ENCODE assay signal across 21 mouse cellular contexts in the genomic region with DNA sequence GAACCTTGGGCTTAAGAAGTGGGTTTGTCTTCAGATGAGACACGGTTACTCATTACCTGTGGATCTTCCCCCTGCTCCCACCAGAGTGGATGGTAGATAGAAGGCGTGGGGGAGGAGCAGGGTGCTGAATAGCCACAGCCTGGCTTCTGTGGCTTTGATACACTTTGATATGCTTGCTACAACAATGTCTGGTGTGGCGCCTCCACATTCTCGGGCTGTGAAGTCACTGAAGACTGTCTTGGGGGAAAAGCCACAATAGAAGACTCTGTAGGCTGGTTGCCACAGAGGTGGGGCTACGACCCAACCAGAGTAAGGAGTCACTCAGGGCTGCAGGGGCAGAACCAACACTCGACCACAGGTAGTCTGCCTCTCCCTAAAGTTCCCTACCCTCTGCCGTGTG. TPM values are rescaled to one million over a fixed set of nuclear protein-coding genes. Genes with fewer than 3 reads are reported as not detected.
DNase-seq lines count a peak whose midpoint lies in the region; ATAC-seq and TF ChIP-seq lines count a peak whose summit lies in the region.
"Had no signal": no experiment of that assay in that cellular context is flagged by ENCODE, and none has a peak within 500 bp of the region (broad histone marks: within the 10 kb centered on the region; RNA-seq: fewer than 3 reads in every experiment).

No protein-coding gene starts in this region.

- H3K36me3 ChIP-seq in forebrain, embryonic 10.5 days (replicated peaks), result 0 out of 2 replicates have a peak, but pooled peaks cover under 1% of the 10 kb centered on the region
- H3K36me3 ChIP-seq in forebrain, embryonic 13.5 days (ENCODE audit: poor library complexity, severe bottlenecking), result no peaks in the 10 kb centered on the region
- H3K36me3 ChIP-seq in thymus, adult 2 months (ENCODE audit: control insufficient read depth, insufficient read depth, low read length), result no peaks in the 10 kb centered on the region
- H3K36me3 ChIP-seq in limb, embryonic 12.5 days, result 0 out of 2 replicates have a peak, but pooled peaks cover under 1% of the 10 kb centered on the region
- H3K36me3 ChIP-seq: embryonic facial prominence, embryonic 13.5 days; heart, embryonic 13.5 days; limb, embryonic 15.5 days had no signal

- DNase-seq in forebrain, embryonic 10.5 days (ENCODE audit: extremely low spot score, low spot score), result no peak
- peak; percentile 14 for DNase-seq in thymus, adult 2 months
- DNase-seq in thymus, postnatal 4 days, result no peak
- peak; percentile 30 for DNase-seq in ZHBTc4 (ENCODE audit: low read depth, low spot score)
- no peak for DNase-seq in left cerebral cortex, adult 11 months (ENCODE audit: low spot score)
- DNase-seq in yolk sac, embryonic 10.5 days (ENCODE audit: low spot score), result no peak
- DNase-seq: adrenal gland, postnatal 14 days; cerebellum, adult 18-20 months; gastrocnemius, postnatal 36 days; heart, postnatal 36 days; right cerebral cortex, postnatal 25 days had no signal

- H3K9me3 ChIP-seq in forebrain, embryonic 10.5 days, result no peaks in the 10 kb centered on the region
- no peaks in the 10 kb centered on the region for H3K9me3 ChIP-seq in forebrain, embryonic 13.5 days (replicated peaks)
- no peaks in the 10 kb centered on the region for H3K9me3 ChIP-seq in limb, embryonic 12.5 days
- H3K9me3 ChIP-seq: embryonic facial prominence, embryonic 13.5 days; heart, embryonic 13.5 days; limb, embryonic 15.5 days had no signal

- H3K27me3 ChIP-seq in forebrain, embryonic 10.5 days (ENCODE audit: poor library complexity, severe bottlenecking), result peaks cover 55% of the 10 kb centered on the region
- peaks cover 4% of the 10 kb centered on the region; the same call in 1 of the 2 replicates for H3K27me3 ChIP-seq in forebrain, embryonic 13.5 days
- H3K27me3 ChIP-seq in thymus, adult 2 months (ENCODE audit: control insufficient read depth, insufficient read depth, low read length), result peaks cover 3% of the 10 kb centered on the region; the same call in 1 of the 2 replicates
- H3K27me3 ChIP-seq in limb, embryonic 12.5 days, result no peaks in the 10 kb centered on the region
- H3K27me3 ChIP-seq: embryonic facial prominence, embryonic 13.5 days had no signal

- peaks cover 96% of the 10 kb centered on the region for H3K4me1 ChIP-seq in forebrain, embryonic 10.5 days
- peaks cover 47% of the 10 kb centered on the region for H3K4me1 ChIP-seq in forebrain, embryonic 13.5 days
- H3K4me1 ChIP-seq in thymus, adult 2 months (replicated peaks; ENCODE audit: control insufficient read depth, insufficient read depth, low read length), result peaks cover 16% of the 10 kb centered on the region
- peaks cover 98% of the 10 kb centered on the region for H3K4me1 ChIP-seq in limb, embryonic 12.5 days (replicated peaks)

- H3K4me2 ChIP-seq in forebrain, embryonic 13.5 days, result no peak overlapping the region
- peak overlapping the region; percentile 53; the same call in 1 of the 2 replicates for H3K4me2 ChIP-seq in limb, embryonic 12.5 days
- H3K4me2 ChIP-seq: embryonic facial prominence, embryonic 13.5 days; heart, embryonic 13.5 days; limb, embryonic 15.5 days had no signal

- WGBS in forebrain, embryonic 10.5 days, result 83% methylated on average over 7 of the region's 7 CpGs
- WGBS in forebrain, embryonic 13.5 days, result 76% methylated on average over 7 of the region's 7 CpGs
- 8% methylated on average over 7 of the region's 7 CpGs for WGBS in thymus, adult 2 months
- WGBS in limb, embryonic 12.5 days, result 73% methylated on average over 7 of the region's 7 CpGs

- H3K9ac ChIP-seq in forebrain, embryonic 13.5 days, result no peak overlapping the region
- H3K9ac ChIP-seq in limb, embryonic 12.5 days (replicated peaks), result no peak overlapping the region
- H3K9ac ChIP-seq: embryonic facial prominence, embryonic 13.5 days; heart, embryonic 13.5 days; limb, embryonic 15.5 days had no signal

- H3K27ac ChIP-seq in forebrain, embryonic 10.5 days, result peak overlapping the region; percentile 90
- H3K27ac ChIP-seq in forebrain, embryonic 13.5 days, result no peak overlapping the region
- no peak overlapping the region for H3K27ac ChIP-seq in thymus, adult 2 months (ENCODE audit: control insufficient read depth, insufficient read depth, low read length)
- no peak overlapping the region for H3K27ac ChIP-seq in limb, embryonic 12.5 days
- H3K27ac ChIP-seq: embryonic facial prominence, embryonic 13.5 days; heart, embryonic 13.5 days; hindbrain, postnatal 0 days; kidney, postnatal 0 days; limb, embryonic 15.5 days; stomach, postnatal 0 days had no signal

- ATAC-seq in forebrain, embryonic 13.5 days, result no peak
- ATAC-seq in limb, embryonic 12.5 days (ENCODE audit: insufficient number of reproducible peaks, insufficient read depth, low FRiP score, low TSS enrichment, low read depth), result no peak
- ATAC-seq: hindbrain, postnatal 0 days had no signal

- H3K4me3 ChIP-seq in forebrain, embryonic 10.5 days, result no peak overlapping the region
- H3K4me3 ChIP-seq in forebrain, embryonic 13.5 days, result no peak overlapping the region
- H3K4me3 ChIP-seq in thymus, adult 2 months (ENCODE audit: control insufficient read depth, insufficient read depth, low read length), result no peak overlapping the region
- no peak overlapping the region for H3K4me3 ChIP-seq in limb, embryonic 12.5 days (replicated peaks)
- H3K4me3 ChIP-seq: embryonic facial prominence, embryonic 13.5 days; heart, embryonic 13.5 days; limb, embryonic 15.5 days had no signal

- TF ChIP-seq CTCF in thymus, adult 2 months (IDR thresholded peaks at IDR 0.05; ENCODE audit: borderline replicate concordance, control insufficient read depth, extremely low read depth, insufficient read depth, low read length, poor library complexity), result no peak

- TF ChIP-seq POLR2A in thymus, adult 2 months (IDR thresholded peaks at IDR 0.05; ENCODE audit: control insufficient read depth, extremely low read depth, insufficient read depth, low read length, poor library complexity), result no peak

RNA-seq across cellular contexts. Expression of a gene that starts 13.1 kb away (rescaled TPM):
- 0.36 and 0.90 TPM in 2 replicates for polyA plus RNA-seq in forebrain, embryonic 10.5 days (2016; fragmentation: Nextera tagmentation; extraction: Ambion mirVana)
- polyA plus RNA-seq in forebrain, embryonic 13.5 days (2015; fragmentation: Nextera tagmentation; extraction: Ambion mirVana), result 1.1 and 1.8 TPM in 2 replicates
- polyA plus RNA-seq in thymus, adult 2 months (2012; rRNA removed), result 0.94 and 1.2 TPM in 2 replicates
- polyA plus RNA-seq in limb, embryonic 12.5 days (2016; fragmentation: Nextera tagmentation; extraction: Ambion mirVana), result 0.19 and 0.42 TPM in 2 replicates
- polyA plus RNA-seq: embryonic facial prominence, embryonic 13.5 days; limb, embryonic 15.5 days; liver, embryonic 16.5 days; neural tube, embryonic 14.5 days; stomach, postnatal 0 days had no signal

Comparison
In these comparisons a context has a peak if more than half of its experiments do, and no peak if none do; other contexts are left out.
1. DNase-seq: peak in thymus, adult 2 months (single experiment) and ZHBTc4 (single experiment); none in forebrain, embryonic 10.5 days (single experiment), thymus, postnatal 4 days (single experiment), left cerebral cortex, adult 11 months (single experiment) and yolk sac, embryonic 10.5 days (single experiment).